Mouse (Mus musculus) telencephalon, adult 2 months (tissue): ENCODE measurements around the gene Dhrs11.

Experiments used
- DNase-seq: peaks from one replicate; pipeline ENCODE4 v3.0.0-alpha.2; 2011; ENCODE audit warnings: low read depth, low spot score

Gene Dhrs11

GRCm38 (mm10) chr11:84823484-84823897, 5.3 kb downstream of the Dhrs11 start:
- DNase-seq: no peak

DNA sequence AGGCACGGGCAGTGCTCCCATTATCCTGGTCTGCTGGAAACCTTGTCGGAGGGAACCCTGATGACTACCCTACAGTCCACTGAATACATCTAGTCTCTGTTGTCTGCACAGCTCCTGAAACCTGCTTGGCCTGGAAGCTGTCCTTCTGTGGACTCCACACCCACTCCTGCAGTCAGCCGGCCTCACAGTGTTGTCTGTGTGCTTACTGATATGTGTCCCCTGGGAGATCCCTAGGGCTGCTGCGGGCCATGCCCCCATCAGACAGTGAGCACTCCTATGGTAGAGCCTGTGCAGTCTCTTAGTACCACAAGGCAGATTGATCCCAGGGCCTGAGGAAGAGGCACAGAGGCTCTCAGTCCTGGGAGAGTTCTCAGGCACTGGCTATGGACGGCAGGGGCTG, 6.3 kb downstream of the Dhrs11 start:
- no peak for DNase-seq

DNA sequence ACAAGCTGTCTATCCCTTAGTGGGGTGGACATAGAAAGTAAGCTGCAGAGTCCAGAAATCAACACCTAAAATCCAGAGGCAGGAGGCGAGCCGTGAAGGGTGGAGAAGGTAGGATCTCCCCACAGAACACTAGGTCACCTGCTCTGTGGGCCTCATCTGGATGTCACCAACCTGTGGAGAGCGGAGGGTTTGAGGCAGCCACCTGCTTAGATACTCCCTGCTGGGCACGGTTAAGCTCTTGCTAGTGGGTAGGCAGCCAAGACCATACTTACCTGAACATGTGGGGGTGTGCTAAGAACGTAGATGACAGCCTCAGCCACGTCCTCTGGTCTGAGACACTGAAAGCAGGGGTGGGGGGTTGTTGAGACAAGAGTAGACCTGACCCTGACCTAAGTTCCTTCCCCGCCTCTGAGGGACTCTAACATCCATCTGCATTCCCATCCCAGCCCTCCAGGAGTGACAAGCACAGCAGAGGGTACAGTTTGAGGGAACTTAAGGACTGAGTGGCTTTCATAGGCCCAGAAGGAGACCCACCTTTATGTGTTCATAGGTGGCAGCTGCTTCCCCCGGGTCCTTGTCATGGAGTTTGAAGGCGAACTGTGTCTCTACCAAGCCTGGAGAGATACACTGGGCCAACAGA, 7.5 kb downstream of the Dhrs11 start:
- no peak for DNase-seq

DNA sequence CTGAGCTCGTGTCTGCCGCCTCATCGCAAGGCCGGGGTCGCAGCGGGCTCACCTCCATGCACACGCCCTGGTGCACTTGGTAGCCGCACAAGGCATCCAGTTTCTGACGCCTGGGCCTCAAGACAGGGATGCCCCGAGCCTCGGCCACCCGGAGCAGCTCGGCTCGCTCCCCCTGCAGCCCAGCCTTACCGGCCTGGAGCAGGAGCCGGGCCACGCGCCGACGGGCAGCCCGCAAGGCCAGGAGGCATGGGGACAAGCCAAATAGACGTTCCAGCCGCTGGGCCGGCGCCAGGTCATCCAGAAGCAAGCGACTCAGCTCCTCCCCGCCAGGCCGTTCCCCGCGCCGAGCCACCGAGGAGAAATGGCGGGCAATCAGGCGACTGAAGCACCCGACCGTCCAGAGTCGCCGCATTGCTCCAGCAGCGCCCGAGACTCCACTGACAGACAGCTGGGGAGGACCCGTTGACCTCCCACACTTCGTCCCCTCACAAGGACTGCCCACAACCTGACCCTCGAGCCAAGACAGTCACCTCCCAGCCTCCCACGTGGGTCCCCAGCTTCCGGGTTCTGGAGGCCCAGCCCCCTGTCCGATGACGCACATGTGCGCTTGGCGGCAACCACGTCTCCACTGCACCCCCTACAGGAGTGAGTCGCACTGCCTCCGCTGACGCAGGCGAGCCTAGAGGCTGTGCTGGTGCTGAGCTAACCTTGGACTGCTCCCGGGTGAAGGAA, 9.7 kb downstream of the Dhrs11 start, which contains the start of gene Mrm1:
Gene Mrm1, minus strand, starts transcription at position 555 of the 732 bp plus-strand sequence.
- DNase-seq: peak; percentile 92

- DNase-seq: peak; percentile 79
These were observed 10.5 kb downstream of the Dhrs11 start for GRCm38 (mm10) chr11:84818085-84818960.

DNA sequence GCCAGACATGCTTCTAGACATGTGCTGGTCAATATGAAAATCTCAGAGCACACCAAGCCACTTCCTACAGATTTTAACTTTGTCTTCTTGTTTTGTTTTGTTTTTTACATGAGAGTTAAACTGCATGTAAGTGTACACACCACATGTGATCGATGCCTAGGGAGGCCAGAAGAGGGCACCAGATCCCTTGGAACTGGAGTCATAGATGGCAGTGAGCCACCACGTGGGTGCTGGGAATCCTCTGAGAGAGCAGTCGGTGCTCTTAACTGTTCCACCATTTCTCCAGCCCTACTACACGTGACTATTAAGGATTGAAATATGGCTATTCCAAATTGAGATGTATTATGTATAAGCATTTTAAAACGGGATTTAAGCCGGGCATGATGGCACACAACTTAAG, 11.4 kb downstream of the Dhrs11 start:
- DNase-seq: no peak

GRCm38 (mm10) chr11:84813724-84814510, 14.9 kb downstream of the Dhrs11 start:
- no peak for DNase-seq

GRCm38 (mm10) chr11:84804373-84804772, 24.4 kb downstream of the Dhrs11 start:
- no peak for DNase-seq

DNA sequence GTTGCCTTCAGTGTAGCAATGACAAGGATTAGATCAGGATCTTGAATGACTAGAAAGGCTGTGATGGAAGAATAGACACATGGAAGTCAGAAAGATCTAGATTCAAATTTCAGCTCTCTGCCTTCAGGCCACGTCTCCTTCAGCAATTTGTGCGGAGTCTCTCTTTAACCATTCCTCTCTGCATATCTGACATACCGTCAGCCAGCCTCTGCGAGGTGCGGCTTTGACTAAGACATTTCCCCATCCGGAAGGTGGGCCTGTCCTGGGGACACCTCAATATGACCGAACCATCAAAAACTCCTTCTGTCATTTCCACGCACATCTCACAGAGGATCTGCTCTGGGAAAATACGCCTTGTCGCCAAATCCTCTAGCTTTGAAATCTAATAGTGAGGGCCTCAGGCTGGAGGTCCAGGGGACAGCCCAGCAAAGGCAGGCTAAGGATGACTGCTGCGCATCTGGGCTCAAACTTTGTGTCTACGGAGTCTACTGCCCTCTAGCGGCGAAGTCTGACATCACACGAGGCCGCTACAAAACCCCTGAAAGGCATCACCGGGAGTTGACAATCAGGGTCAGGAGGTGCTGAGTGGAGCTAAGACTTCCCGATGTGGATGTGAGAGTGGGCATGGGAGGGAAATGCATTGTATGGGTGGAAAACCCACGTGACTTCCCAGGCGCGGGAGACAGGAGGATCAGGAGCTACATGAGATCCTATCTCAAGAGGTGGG, 31.0 kb downstream of the Dhrs11 start:
- no peak for DNase-seq

DNA sequence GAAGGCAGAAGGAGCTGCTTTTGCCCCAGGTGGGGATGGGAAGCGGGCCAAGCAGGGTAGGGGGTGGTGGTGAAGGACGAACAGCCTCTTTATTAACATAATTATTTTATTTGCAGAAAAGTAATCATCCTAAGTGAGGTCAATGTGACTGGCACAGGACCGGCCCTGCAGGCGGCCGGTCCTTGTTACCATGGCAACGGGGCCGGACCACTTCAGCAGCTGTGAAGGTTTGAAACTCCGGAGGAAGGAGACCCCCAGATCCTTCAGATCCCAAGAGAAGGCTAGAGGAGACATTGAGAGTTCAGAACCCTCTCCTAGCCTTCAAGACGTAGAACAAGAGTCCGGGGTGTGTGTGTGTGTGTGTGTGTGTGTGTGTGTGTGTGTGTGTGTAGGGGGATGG, 31.8 kb downstream of the Dhrs11 start:
- DNase-seq: no peak

GRCm38 (mm10) chr11:84794496-84795113, 34.2 kb downstream of the Dhrs11 start:
- DNase-seq: no peak

- DNase-seq: no peak
These were observed 35.2 kb downstream of the Dhrs11 start for GRCm38 (mm10) chr11:84793545-84793944.

GRCm38 (mm10) chr11:84790383-84790782, 38.4 kb downstream of the Dhrs11 start:
- no peak for DNase-seq

- DNase-seq: no peak
These were observed 48.5 kb downstream of the Dhrs11 start for GRCm38 (mm10) chr11:84780143-84780870.

GRCm38 (mm10) chr11:84775560-84775959, 53.2 kb downstream of the Dhrs11 start:
- no peak for DNase-seq

GRCm38 (mm10) chr11:84774870-84775514, 53.8 kb downstream of the Dhrs11 start:
- DNase-seq: no peak
